Mouse (Mus musculus) CH12.LX (cell line): ENCODE measurements around the gene Bicd2.

Experiments used
- RCOR1 ChIP-seq: conservative IDR thresholded peaks from 2 replicates; pipeline ENCODE4 v1.6.1; 2012; ENCODE audit warnings: low read depth, mild to moderate bottlenecking, inconsistent platforms, low read length, improper control_type of control experiment
- TBP ChIP-seq: conservative IDR thresholded peaks from 2 replicates; pipeline ENCODE4 v1.6.1; 2011; ENCODE audit warnings: low read depth, low read length, improper control_type of control experiment
- USF2 ChIP-seq: conservative IDR thresholded peaks from 2 replicates; pipeline ENCODE4 v1.6.1; 2011; ENCODE audit warnings: low read depth, low read length, improper control_type of control experiment
- ZC3H11A ChIP-seq: IDR thresholded peaks from 2 replicates; pipeline ENCODE4 v1.6.1; 2012; ENCODE audit warnings: low read depth, mild to moderate bottlenecking, inconsistent platforms, low read length, improper control_type of control experiment
- ZKSCAN1 ChIP-seq: IDR thresholded peaks from 2 replicates; pipeline ENCODE4 v1.6.1; 2012; ENCODE audit warnings: low read depth, inconsistent platforms, low read length, improper control_type of control experiment, borderline replicate concordance

GRCm38 (mm10) chr13:49341831-49342722 lies 692 bp downstream of the Bicd2 start:
- TF ChIP-seq ZKSCAN1 (no peak), TBP (no peak), ZC3H11A (no peak), USF2 (no peak), RCOR1 (no peak)
